In genomic region chr15:95887365-95887764, GRCm38 (mm10) we compare ENCODE assay signal across 8 mouse cellular contexts.
DNase-seq lines count a peak whose midpoint lies in the region; ATAC-seq and TF ChIP-seq lines count a peak whose summit lies in the region.

No protein-coding gene starts in this region.

- peak overlapping the region; percentile 24; the same call in 1 of the 2 replicates for H3K27ac ChIP-seq in kidney, embryonic 14.5 days (ENCODE audit: low read depth, low read length)
- no peak overlapping the region for H3K27ac ChIP-seq in CH12.LX (ENCODE audit: insufficient read depth, low read depth)
- H3K27ac ChIP-seq in liver, postnatal 0 days (ENCODE audit: low read depth), result peak overlapping the region; percentile 87

- no peaks in the 10 kb centered on the region for H3K27me3 ChIP-seq in kidney, embryonic 14.5 days (ENCODE audit: control insufficient read depth, insufficient read depth, low read length)
- H3K27me3 ChIP-seq in CH12.LX (replicated peaks), result no peaks in the 10 kb centered on the region
- no peaks in the 10 kb centered on the region for H3K27me3 ChIP-seq in liver, postnatal 0 days (ENCODE audit: insufficient read depth, low read length)

- no peak for DNase-seq in kidney, adult 11 months
- DNase-seq in CH12.LX (ENCODE audit: extremely low read depth) (peak; percentile 42), MN1 (ENCODE audit: low spot score) (no peak)
- peak; percentile 41 for DNase-seq in fibroblast of lung, adult 2 months (ENCODE audit: low read depth)
- DNase-seq in liver, postnatal 0 days, result no peak
- peak; percentile 58 for DNase-seq in telencephalon, adult 2 months (ENCODE audit: low read depth, low spot score)
- DNase-seq in urinary bladder, postnatal 25 days (ENCODE audit: low spot score), result no peak

- dilution Hi-C loops in CH12.LX (cut with MboI; ENCODE audit: extremely low pct_ligation_motif_present, extremely low pct_unique_long_range_greater_than_20kb, low sequenced_read_pairs), result no loop called here

- TF ChIP-seq POLR2A in CH12.LX (IDR thresholded peaks at IDR 0.05; ENCODE audit: low read depth, low read length), result no peak

- no peak overlapping the region for H3K4me3 ChIP-seq in kidney, embryonic 14.5 days (ENCODE audit: low read length)
- H3K4me3 ChIP-seq in CH12.LX (replicated peaks in 1 of 3; ENCODE audit: low read depth in 2 of 3, low read length in 2 of 3, poor library complexity in 1 of 3), result no peak overlapping the region
- H3K4me3 ChIP-seq in liver, postnatal 0 days (ENCODE audit: low read depth, low read length), result no peak overlapping the region

- TF ChIP-seq EP300 in CH12.LX (IDR thresholded peaks at IDR 0.05; ENCODE audit: low read length), result no peak
- TF ChIP-seq EP300 in liver, postnatal 0 days (IDR thresholded peaks at IDR 0.05; ENCODE audit: low read depth), result peak; percentile 33; the same call in 1 of the 2 replicates

- no peak for ATAC-seq in kidney, embryonic 14.5 days (ENCODE audit: low FRiP score, low TSS enrichment)
- ATAC-seq in liver, postnatal 0 days, result peak; percentile 63

- no peaks in the 10 kb centered on the region for H3K79me2 ChIP-seq in CH12.LX (replicated peaks; ENCODE audit: control insufficient read depth, extremely low read depth, insufficient read depth, poor library complexity, severe bottlenecking)

- TF ChIP-seq RAD21 in CH12.LX (IDR thresholded peaks at IDR 0.05; ENCODE audit: low read depth, low read length), result no peak

- whole genome bisulfite sequencing in kidney, embryonic 14.5 days, result 48% methylated on average over 5 of the region's 5 CpGs
- 14% methylated on average over 5 of the region's 5 CpGs for WGBS in liver, postnatal 0 days (ENCODE audit: insufficient replicate concordance)

- TF ChIP-seq CTCF in CH12.LX (conservative IDR thresholded peaks at IDR 0.05 in 1 of 2, IDR thresholded peaks at IDR 0.05 in 1 of 2; ENCODE audit: low read depth in 2 of 2, low read length in 2 of 2), result no peak
- TF ChIP-seq CTCF in liver, postnatal 0 days (IDR thresholded peaks at IDR 0.05; ENCODE audit: low read depth), result no peak

- no peaks in the 10 kb centered on the region for H3K36me3 ChIP-seq in kidney, embryonic 14.5 days (ENCODE audit: control insufficient read depth, insufficient read depth, low read length)
- peaks cover 0 to 25% of the 10 kb centered on the region in 2 experiments for H3K36me3 ChIP-seq in CH12.LX (replicated peaks in 1 of 2; ENCODE audit: control insufficient read depth in 1 of 2, insufficient read depth in 1 of 2, low read length in 1 of 2)
- no peaks in the 10 kb centered on the region for H3K36me3 ChIP-seq in liver, postnatal 0 days (replicated peaks; ENCODE audit: insufficient read depth, low read length)

- in situ Hi-C loops in CH12.LX (cut with MboI; ENCODE audit: low pct_ligation_motif_present, low pct_unique_long_range_greater_than_20kb, low sequenced_read_pairs), result no loop called here

- H3K4me1 ChIP-seq in kidney, embryonic 14.5 days (ENCODE audit: control insufficient read depth, insufficient read depth, low read length), result peaks cover 16% of the 10 kb centered on the region
- H3K4me1 ChIP-seq in CH12.LX (ENCODE audit: control insufficient read depth in 1 of 2, insufficient read depth in 2 of 2), result peaks cover 5 to 48% of the 10 kb centered on the region in 2 experiments
- peaks cover 50% of the 10 kb centered on the region for H3K4me1 ChIP-seq in liver, postnatal 0 days (ENCODE audit: insufficient read depth)

- no peak overlapping the region for H3K9ac ChIP-seq in kidney, embryonic 14.5 days (ENCODE audit: low read depth, low read length)
- no peak overlapping the region for H3K9ac ChIP-seq in CH12.LX (ENCODE audit: insufficient read depth, low read depth)
- peak overlapping the region; percentile 12; the same call in 1 of the 2 replicates for H3K9ac ChIP-seq in liver, postnatal 0 days (replicated peaks)

- H3K9me3 ChIP-seq in kidney, embryonic 14.5 days (ENCODE audit: control insufficient read depth, low read length), result no peaks in the 10 kb centered on the region
- peaks cover 6% of the 10 kb centered on the region for H3K9me3 ChIP-seq in CH12.LX (replicated peaks; ENCODE audit: low read length)
- H3K9me3 ChIP-seq in liver, postnatal 0 days (ENCODE audit: low read length), result 0 out of 2 replicates have a peak, but pooled peaks cover 2% of the 10 kb centered on the region

- H3K4me2 ChIP-seq in kidney, embryonic 14.5 days (replicated peaks; ENCODE audit: low read depth, low read length), result no peak overlapping the region
- no peak overlapping the region for H3K4me2 ChIP-seq in CH12.LX (ENCODE audit: insufficient read depth, low read depth, poor library complexity, severe bottlenecking)
- H3K4me2 ChIP-seq in liver, postnatal 0 days (ENCODE audit: low read depth, low read length), result 0 out of 2 replicates have a peak overlapping the region, but pooled peaks have one; percentile 16

TF ChIP-seq in CH12.LX, 34 proteins besides CTCF, POLR2A, EP300 and RAD21:
- TF ChIP-seq GABPA (IDR thresholded peaks at IDR 0.05; ENCODE audit: insufficient replicate concordance, low read depth, low read length) (no peak), MEF2A (IDR thresholded peaks at IDR 0.05; ENCODE audit: borderline replicate concordance, low read depth, low read length) (no peak), ZKSCAN1 (IDR thresholded peaks at IDR 0.05; ENCODE audit: borderline replicate concordance, low read depth, low read length) (no peak), MYC (IDR thresholded peaks at IDR 0.05; ENCODE audit: low read depth, low read length) (no peak), NELFE (IDR thresholded peaks at IDR 0.05; ENCODE audit: low read depth, low read length) (no peak), ZMIZ1 (IDR thresholded peaks at IDR 0.05; ENCODE audit: low read depth, low read length) (no peak), UBTF (IDR thresholded peaks at IDR 0.05; ENCODE audit: low read depth, low read length) (no peak)

Comparison
In these comparisons a context has a peak if more than half of its experiments do, and no peak if none do; other contexts are left out.
1. DNase-seq: peak in CH12.LX (single experiment), fibroblast of lung, adult 2 months (single experiment) and telencephalon, adult 2 months (single experiment); none in kidney, adult 11 months (single experiment), liver, postnatal 0 days (single experiment), urinary bladder, postnatal 25 days (single experiment) and MN1 (single experiment).